Mouse (Mus musculus): Measurements from ENCODE around the gene Iba57. TPM values are rescaled to one million over a fixed set of nuclear protein-coding genes. Genes with fewer than 3 reads are reported as not detected.

The Iba57 gene
- polyA plus RNA-seq, 1 experiment from 2014 or later: 5.3 TPM

GRCm38 (mm10) chr11:59174189-59174838, 10.8 kb upstream of the Iba57 start:
- DNase-seq (ENCODE audit: low spot score): no peak

DNA sequence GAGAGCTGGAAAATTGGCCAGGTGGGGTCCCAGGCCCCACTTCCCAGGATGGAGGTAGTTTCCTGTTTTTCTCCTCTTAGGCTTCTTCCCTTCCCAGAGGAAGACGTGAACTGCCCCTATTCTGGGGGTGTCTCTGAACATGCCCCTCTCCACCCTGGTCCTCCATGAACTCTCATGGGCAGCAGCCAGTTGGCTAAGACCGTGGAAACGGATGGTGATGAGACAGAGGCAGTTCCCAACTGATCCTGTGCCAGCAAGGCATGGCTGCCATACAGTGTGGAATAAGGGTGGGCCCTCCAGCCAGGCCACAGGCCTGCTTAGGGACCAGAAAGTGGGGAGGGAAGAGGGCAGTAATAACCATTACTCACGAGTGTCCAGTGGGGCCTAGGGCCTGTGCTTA, 7.0 kb upstream of the Iba57 start:
- DNase-seq (ENCODE audit: low spot score): no peak

- DNase-seq (ENCODE audit: low spot score): no peak
Observed at GRCm38 (mm10) chr11:59169807-59170206, 6.3 kb upstream of the Iba57 start.

DNA sequence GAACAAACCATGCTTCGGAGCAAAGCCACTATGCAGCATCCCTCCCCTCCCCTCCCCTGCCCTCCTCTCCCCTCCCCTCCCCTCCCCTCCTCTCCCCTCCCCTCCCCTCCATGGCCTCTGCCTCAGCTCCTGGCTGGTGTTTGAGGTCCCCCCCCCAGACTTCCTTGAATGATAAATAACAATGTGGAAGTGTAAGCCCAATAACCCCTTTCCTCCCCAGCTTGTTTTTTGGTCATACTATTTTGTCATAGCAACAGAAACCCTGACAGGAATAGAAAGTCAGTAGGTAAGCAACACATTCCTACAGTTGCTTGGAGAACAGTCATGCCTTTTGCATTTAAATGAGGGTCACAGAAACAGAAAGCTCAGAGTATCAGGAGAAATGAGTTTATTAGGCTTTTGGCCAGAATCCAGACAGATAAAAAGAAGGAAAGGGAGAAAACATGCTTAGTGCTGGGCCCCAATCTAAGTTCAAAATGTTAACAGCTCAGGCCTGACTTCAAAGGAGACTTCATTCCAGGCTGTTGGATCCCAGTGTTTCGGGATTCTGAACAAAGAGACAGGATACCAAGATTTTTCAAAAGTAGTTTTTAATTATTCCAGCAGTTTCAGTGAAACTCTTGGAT, 2.2 kb upstream of the Iba57 start:
- DNase-seq (ENCODE audit: low spot score): no peak

GRCm38 (mm10) chr11:59164384-59164783, 845 bp upstream of the Iba57 start:
- DNase-seq (ENCODE audit: low spot score): no peak

DNA sequence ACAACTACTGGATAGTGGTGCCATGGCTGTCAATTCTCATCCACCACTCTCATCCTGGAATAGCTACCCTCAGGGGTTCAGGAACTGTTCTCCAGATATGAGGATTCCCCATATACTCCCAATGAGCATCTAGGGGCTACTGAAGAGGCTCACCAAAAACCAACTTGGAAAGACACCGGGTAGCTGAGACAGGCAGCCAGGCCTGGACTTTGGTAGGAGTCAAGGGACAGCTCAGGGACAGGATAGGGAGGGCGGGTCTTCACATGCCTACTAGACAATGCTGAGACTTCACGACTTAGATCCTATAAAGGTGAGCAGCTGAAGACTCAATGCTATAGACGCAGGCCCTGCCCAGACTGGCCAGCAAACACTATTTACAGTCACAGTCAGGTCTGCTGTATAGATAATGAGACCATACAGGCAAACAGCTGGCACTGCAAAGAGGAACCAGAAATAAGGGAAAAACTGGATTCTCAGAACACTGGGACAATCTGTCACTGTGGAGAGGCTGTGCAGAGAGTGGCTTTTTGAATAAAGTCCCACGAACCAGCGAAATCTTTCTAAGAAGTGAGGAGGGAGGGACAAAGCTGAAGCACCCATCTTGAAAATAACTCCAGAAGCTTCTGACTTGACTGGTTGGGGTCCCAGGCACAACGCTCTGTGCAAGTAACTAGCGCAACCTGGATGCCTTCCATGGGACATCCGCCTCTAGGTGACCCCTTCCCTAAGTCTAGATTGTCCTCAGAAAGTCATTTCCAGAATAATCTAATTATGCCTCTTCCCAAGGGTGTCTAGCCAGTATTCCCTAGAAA, 890 bp downstream of the Iba57 start:
- no peak for DNase-seq (ENCODE audit: low spot score)

DNA sequence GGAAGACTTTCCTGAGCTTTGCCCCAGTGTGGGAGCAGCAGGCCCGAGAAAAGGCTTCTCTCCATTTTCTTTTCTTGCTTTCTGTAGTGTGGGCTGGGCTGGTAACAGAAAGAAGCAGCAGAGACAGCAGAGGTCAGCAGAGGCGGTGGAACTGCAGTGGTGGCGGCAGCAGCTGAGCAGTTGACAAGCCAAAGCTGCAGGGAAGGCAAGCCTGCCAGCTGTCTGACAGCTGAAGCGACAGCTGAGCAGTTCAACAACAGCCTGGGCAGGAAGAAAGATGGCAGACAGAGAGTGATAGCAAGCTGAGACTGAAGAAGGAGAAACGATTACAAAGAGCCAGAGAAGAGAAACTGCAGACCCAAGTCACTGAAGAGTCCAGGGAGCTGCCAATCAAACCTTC, 2.1 kb downstream of the Iba57 start:
- DNase-seq (ENCODE audit: low spot score): no peak

DNA sequence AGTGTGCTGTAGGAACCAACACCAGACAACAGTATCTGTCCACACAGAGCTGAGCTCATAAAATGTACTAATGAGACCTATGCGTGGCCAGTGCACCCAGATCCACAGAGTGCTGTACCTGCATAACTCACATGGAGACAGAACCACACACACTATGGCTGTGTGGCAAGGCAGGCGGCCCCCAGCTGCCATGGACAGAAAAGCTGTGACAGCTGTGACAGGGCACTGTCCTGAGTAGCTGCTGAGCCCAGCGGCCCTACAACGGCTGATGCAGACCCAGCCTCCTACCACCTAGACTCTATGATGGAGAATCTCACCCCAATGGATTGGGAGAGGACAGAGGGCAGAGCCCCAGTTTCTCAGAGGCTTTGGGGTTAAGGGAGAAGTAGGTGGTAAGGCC, 4.0 kb downstream of the Iba57 start:
- no peak for DNase-seq (ENCODE audit: low spot score)

GRCm38 (mm10) chr11:59159099-59159498, 4.4 kb downstream of the Iba57 start:
- DNase-seq (ENCODE audit: low spot score): no peak

DNA sequence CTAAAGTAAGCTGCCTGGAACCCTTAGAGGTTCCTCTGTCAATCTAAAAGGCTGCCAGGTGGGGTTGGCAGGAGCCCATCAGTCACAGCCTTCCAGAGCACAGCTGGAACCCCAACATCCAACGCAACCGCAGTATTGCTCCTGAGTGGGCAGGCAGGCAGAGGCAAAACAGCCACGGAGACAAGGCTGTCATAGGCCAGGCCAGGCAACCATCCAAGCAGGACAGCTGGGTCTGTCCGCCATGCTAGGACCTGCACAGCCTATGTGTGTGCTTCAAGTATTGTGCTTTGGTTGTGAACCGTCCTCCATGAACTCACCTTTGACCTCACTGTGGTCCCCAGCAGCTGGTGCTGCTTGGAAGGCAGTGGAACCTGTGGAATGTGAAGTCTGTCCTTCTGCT, 7.6 kb downstream of the Iba57 start:
- DNase-seq (ENCODE audit: low spot score): no peak

DNA sequence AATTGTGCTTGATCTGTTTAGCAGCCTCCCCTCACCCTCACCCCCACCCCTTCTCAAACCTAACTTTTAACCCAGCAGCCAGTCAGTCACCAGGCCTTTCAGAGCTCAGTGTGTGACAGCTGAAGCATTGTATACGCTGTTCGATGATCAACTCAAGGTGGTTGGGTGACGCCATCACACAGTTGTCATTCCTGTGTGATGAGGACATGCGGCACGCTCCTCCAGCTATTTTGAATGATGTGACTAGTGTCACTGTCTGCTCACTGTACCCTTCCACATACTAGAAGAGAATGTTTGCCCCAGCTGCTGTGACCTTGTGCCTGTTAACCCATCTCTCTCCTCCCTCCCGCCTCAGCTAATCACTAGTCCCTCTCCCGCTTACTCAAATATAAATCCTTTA, 9.3 kb downstream of the Iba57 start:
- no peak for DNase-seq (ENCODE audit: low spot score)

GRCm38 (mm10) chr11:59151729-59152128, 11.8 kb downstream of the Iba57 start:
- DNase-seq (ENCODE audit: low spot score): peak; percentile 4

- DNase-seq (ENCODE audit: low spot score): no peak
Observed at GRCm38 (mm10) chr11:59149302-59149701, 14.2 kb downstream of the Iba57 start.

DNA sequence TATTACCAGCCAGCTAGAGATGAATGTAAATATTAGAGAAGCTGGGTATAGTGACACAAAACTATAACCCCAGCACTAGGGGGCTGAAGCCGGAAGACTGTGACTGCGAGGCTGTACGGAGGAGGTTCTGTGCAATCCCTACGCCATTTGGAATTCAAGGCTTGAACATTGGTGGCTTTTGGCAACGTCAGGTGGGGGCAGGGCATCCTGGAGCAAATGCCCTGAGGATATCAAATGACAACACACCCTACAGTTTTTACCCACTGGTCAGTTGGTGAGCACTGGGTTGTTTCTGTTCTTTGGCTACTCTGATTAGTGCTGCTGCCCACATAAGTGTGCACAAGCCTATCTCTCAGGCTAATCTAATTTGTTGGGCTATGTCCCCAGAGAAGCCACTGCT, 20.6 kb downstream of the Iba57 start:
- DNase-seq (ENCODE audit: low spot score): no peak

GRCm38 (mm10) chr11:59141772-59142370, 21.7 kb downstream of the Iba57 start:
- no peak for DNase-seq (ENCODE audit: low spot score)

GRCm38 (mm10) chr11:59138537-59139486, 24.7 kb downstream of the Iba57 start:
- DNase-seq (ENCODE audit: low spot score): no peak

DNA sequence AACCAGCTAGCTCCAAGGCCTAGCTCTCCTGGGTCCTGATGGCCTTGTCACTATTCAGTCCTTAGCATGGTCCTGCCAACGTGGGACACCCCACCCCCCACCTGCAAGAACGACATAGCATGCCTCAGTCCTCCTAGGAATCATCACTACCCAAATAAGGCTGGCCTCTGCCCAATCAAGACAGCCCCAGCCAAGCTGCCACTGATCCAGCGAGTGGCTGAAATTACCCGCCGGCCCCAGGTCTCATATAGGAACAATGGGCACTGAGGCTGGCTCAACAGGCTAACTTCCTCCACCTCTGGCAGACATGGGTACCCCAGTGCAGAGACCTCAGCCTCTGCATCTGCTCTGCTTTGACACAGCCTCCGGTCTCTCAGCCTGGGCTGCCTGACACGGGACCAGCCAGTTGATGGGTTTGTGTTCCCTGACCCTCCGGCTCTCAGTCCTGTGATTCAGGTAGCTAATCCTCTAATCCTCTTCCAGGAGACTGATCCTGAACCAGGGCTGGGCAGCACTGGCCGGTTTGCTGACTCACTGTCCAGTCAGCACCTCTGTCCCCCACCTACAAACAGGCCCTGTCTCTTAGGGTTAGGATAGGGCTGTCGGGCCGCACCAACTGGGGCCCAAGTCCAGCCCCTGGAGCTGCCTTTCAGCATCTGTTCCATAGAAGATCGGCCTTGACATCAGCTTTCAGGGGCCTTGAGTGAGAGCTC, 26.4 kb downstream of the Iba57 start:
- DNase-seq (ENCODE audit: low spot score): no peak

GRCm38 (mm10) chr11:59135904-59136452, 27.6 kb downstream of the Iba57 start, which contains the start of gene Obscn:
Gene Obscn (minus strand): TSS chr11:59136402.
- DNase-seq (ENCODE audit: low spot score): no peak

DNA sequence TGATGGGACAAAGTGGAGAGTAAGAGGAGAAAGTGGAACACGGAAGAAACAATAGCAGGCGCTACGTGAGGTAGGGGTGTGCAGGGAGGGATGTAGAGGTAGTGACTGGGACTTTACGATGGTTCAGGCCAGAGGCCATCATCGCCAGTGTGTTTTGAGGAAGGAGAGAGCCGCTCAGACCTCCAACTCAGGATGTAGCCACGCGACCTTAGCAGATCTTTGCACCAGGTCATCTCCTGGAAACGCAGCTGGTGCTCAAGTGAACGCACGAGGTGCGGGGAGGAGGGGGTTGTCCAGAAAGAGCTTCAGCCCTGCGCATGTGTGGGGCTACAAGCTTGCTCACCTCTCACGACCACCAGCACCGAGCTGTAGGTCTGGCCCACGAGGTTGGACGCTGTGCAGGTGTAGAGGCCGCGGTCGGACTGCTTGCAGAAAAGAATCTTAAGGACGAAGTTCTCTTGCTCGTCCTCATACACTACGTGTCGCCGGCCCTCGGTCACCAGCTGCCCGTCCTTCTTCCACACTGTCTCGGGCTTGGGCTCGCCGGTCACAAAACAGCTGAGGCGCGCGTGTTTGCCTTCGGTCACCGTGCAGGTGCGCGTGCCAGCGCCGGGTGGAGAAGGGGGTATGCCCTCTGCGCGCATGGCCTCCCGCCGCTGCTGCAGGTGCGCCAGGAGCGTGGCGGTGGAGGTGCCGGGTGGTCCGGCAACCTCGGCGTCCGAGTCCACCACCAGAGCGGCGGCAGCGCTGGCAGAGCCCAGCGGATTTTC, 28.3 kb downstream of the Iba57 start:
- DNase-seq (ENCODE audit: low spot score): no peak

Data from thymus, postnatal 0 days (tissue).